Mouse (Mus musculus): Measurements from ENCODE around the gene Pla2g1b. TPM values are rescaled to one million over a fixed set of nuclear protein-coding genes. Genes with fewer than 3 reads are reported as not detected.
"Not testable (repeated sequence)": the region's sequence is repeated elsewhere in the genome, so short reads cannot be mapped to it uniquely, and the experiment has no call there.

The Pla2g1b gene
- polyA plus RNA-seq, 1 experiment from 2014 or later, result 0.78 TPM

DNA sequence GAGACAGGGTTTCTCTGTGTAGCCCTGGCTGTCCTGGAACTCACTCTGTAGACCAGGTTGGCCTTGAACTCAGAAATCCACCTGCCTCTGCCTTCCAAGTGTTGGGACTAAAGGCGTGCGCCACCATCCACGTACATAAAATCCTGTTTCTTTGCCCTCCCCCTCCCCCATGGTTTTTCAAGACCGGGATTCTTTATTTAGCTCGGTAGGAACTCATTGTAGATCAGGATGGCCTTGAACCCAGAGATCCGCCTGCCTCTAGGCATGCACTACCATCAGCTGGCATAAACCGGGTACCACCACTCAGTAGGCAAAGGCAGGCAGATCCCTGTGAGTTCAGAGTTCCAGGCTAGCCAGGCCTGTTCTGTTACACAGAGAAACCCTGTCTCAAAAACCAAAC is 50.8 kb downstream of the Pla2g1b start:
- Histone ChIP-seq H3K36me3 (ENCODE audit: control insufficient read depth, insufficient read depth) (peaks cover 19% of the 10 kb centered on the region; the same call in 1 of the 2 replicates), H3K27me3 (replicated peaks; ENCODE audit: control insufficient read depth, insufficient read depth, low read length) (no peaks in the 10 kb centered on the region), H3K4me2 (replicated peaks; ENCODE audit: low read depth) (no peak overlapping the region), H3K4me1 (replicated peaks; ENCODE audit: control insufficient read depth, insufficient read depth, low read length) (peaks cover 7% of the 10 kb centered on the region; the same call in 1 of the 2 replicates), H3K27ac (ENCODE audit: low read depth, low read length) (peak overlapping the region; percentile 68), H3K4me3 (ENCODE audit: low read depth, low read length) (no peak overlapping the region), H3K9ac (ENCODE audit: low read depth, low read length) (no peak overlapping the region), H3K9me3 (ENCODE audit: control insufficient read depth) (no peaks in the 10 kb centered on the region)
- TF ChIP-seq CTCF (IDR thresholded peaks at IDR 0.05; ENCODE audit: low read depth), result no peak
- ATAC-seq, result no peak
- WGBS, result 88% methylated on average over 7 of the region's 7 CpGs

- WGBS, result 86% methylated on average over 9 of the region's 9 CpGs
- H3K36me3 ChIP-seq (ENCODE audit: control insufficient read depth, insufficient read depth), result peaks cover 19% of the 10 kb centered on the region; the same call in 1 of the 2 replicates
- no peak overlapping the region for H3K9ac ChIP-seq (ENCODE audit: low read depth, low read length)
- H3K9me3 ChIP-seq (ENCODE audit: control insufficient read depth), result no peaks in the 10 kb centered on the region
- H3K27me3 ChIP-seq (replicated peaks; ENCODE audit: control insufficient read depth, insufficient read depth, low read length), result no peaks in the 10 kb centered on the region
- no peak overlapping the region for H3K4me2 ChIP-seq (replicated peaks; ENCODE audit: low read depth)
- no peak for ATAC-seq
- H3K27ac ChIP-seq (ENCODE audit: low read depth, low read length), result peak overlapping the region; percentile 62
- H3K4me1 ChIP-seq (replicated peaks; ENCODE audit: control insufficient read depth, insufficient read depth, low read length), result peaks cover 7% of the 10 kb centered on the region; the same call in 1 of the 2 replicates
- TF ChIP-seq CTCF (IDR thresholded peaks at IDR 0.05; ENCODE audit: low read depth), result no peak
- no peak overlapping the region for H3K4me3 ChIP-seq (ENCODE audit: low read depth, low read length)
Observed at GRCm38 (mm10) chr5:115517501-115517900, 51.4 kb downstream of the Pla2g1b start.

GRCm38 (mm10) chr5:115518214-115518613 is 52.2 kb downstream of the Pla2g1b start:
- not testable (repeated sequence) for ATAC-seq; H3K9ac ChIP-seq (ENCODE audit: low read depth, low read length); H3K4me3 ChIP-seq (ENCODE audit: low read depth, low read length); H3K27ac ChIP-seq (ENCODE audit: low read depth, low read length); H3K4me1 ChIP-seq (replicated peaks; ENCODE audit: control insufficient read depth, insufficient read depth, low read length); H3K9me3 ChIP-seq (ENCODE audit: control insufficient read depth); H3K27me3 ChIP-seq (replicated peaks; ENCODE audit: control insufficient read depth, insufficient read depth, low read length); H3K4me2 ChIP-seq (replicated peaks; ENCODE audit: low read depth)
- 93% methylated on average over 7 of the region's 8 CpGs for WGBS
- H3K36me3 ChIP-seq (ENCODE audit: control insufficient read depth, insufficient read depth), result peaks cover 17% of the 10 kb centered on the region; the same call in 1 of the 2 replicates
- TF ChIP-seq CTCF (IDR thresholded peaks at IDR 0.05; ENCODE audit: low read depth), result 0 out of 2 replicates have a peak, but pooled peaks have one; percentile 3

DNA sequence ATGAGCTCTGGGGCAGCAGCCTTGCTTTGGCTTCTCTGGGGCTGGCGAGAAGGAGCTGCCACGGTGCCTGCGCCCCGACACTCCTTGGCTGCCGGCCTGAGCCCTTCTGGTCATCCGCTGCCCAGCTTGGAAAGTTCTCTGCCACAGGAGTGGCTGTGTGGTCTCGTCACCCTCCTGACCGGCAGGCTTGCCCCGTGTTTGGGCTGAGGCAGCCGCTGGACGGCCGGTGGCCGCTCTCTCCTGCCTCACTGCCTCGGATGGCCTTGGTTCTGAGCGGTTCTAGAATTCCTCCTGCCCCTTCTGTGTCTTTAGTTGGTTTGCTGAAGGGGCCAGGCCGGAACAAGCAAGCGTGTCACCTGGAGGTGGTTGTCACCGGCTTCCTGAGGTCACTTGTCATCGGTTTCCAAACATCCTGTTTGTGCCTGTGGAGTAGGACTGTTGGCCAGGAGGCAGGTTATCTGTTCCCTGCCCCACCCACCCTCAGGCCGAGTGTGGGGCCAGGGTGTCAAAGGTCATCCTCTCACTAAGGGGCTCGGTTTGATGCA is 54.3 kb downstream of the Pla2g1b start:
- WGBS, result 47% methylated on average over 21 of the region's 21 CpGs
- Histone ChIP-seq H3K36me3 (ENCODE audit: control insufficient read depth, insufficient read depth) (peaks cover 12% of the 10 kb centered on the region; the same call in 1 of the 2 replicates), H3K4me1 (replicated peaks; ENCODE audit: control insufficient read depth, insufficient read depth, low read length) (peaks cover 11% of the 10 kb centered on the region; the same call in 1 of the 2 replicates), H3K4me3 (ENCODE audit: low read depth, low read length) (no peak overlapping the region), H3K4me2 (replicated peaks; ENCODE audit: low read depth) (peak overlapping the region; percentile 53), H3K9me3 (ENCODE audit: control insufficient read depth) (no peaks in the 10 kb centered on the region), H3K27ac (ENCODE audit: low read depth, low read length) (peak overlapping the region; percentile 85), H3K27me3 (replicated peaks; ENCODE audit: control insufficient read depth, insufficient read depth, low read length) (no peaks in the 10 kb centered on the region), H3K9ac (ENCODE audit: low read depth, low read length) (0 out of 2 replicates have a peak overlapping the region, but pooled peaks have one; percentile 13)
- ATAC-seq, result peak; percentile 19; the same call in 1 of the 2 replicates
- no peak for TF ChIP-seq CTCF (IDR thresholded peaks at IDR 0.05; ENCODE audit: low read depth)

GRCm38 (mm10) chr5:115521553-115522461 is 55.7 kb downstream of the Pla2g1b start:
- peaks cover 16% of the 10 kb centered on the region for H3K4me1 ChIP-seq (replicated peaks; ENCODE audit: control insufficient read depth, insufficient read depth, low read length)

GRCm38 (mm10) chr5:115522531-115522930 is 56.5 kb downstream of the Pla2g1b start:
- Histone ChIP-seq H3K27ac (ENCODE audit: low read depth, low read length) (peak overlapping the region; percentile 85), H3K9ac (ENCODE audit: low read depth, low read length) (no peak overlapping the region), H3K9me3 (ENCODE audit: control insufficient read depth) (no peaks in the 10 kb centered on the region), H3K4me2 (replicated peaks; ENCODE audit: low read depth) (peak overlapping the region; percentile 41), H3K36me3 (ENCODE audit: control insufficient read depth, insufficient read depth) (peaks cover 4% of the 10 kb centered on the region; the same call in 1 of the 2 replicates), H3K27me3 (replicated peaks; ENCODE audit: control insufficient read depth, insufficient read depth, low read length) (no peaks in the 10 kb centered on the region), H3K4me3 (ENCODE audit: low read depth, low read length) (no peak overlapping the region), H3K4me1 (replicated peaks; ENCODE audit: control insufficient read depth, insufficient read depth, low read length) (peaks cover 16% of the 10 kb centered on the region)
- TF ChIP-seq CTCF (IDR thresholded peaks at IDR 0.05; ENCODE audit: low read depth), result no peak
- no peak for ATAC-seq
- 75% methylated on average over 4 of the region's 4 CpGs for WGBS

More at GRCm38 (mm10) chr5:115521553-115522461, 55.7 kb downstream of the Pla2g1b start:
- Histone ChIP-seq H3K4me3 (ENCODE audit: low read depth, low read length) (no peak overlapping the region), H3K27ac (ENCODE audit: low read depth, low read length) (peak overlapping the region; percentile 85), H3K4me2 (replicated peaks; ENCODE audit: low read depth) (peak overlapping the region; percentile 53), H3K36me3 (ENCODE audit: control insufficient read depth, insufficient read depth) (peaks cover 7% of the 10 kb centered on the region; the same call in 1 of the 2 replicates), H3K27me3 (replicated peaks; ENCODE audit: control insufficient read depth, insufficient read depth, low read length) (no peaks in the 10 kb centered on the region), H3K9ac (ENCODE audit: low read depth, low read length) (no peak overlapping the region), H3K9me3 (ENCODE audit: control insufficient read depth) (no peaks in the 10 kb centered on the region)
- ATAC-seq, result peak; percentile 63
- WGBS, result 24% methylated on average over 21 of the region's 21 CpGs
- TF ChIP-seq CTCF (IDR thresholded peaks at IDR 0.05; ENCODE audit: low read depth), result peak; percentile 32; the same call in 1 of the 2 replicates

Measured in intestine, postnatal 0 days (tissue).